Mouse (Mus musculus): ENCODE measurements at regions not wholly inside any gene's neighbourhood (a gene's known extent, or its start where the extent isn't known, plus 50 kb on each side); places are given as distances from the start of the nearest gene placed in this dataset.

- TF ChIP-seq POLR2A (IDR thresholded peaks at IDR 0.05; ENCODE audit: extremely low read depth, insufficient read depth, low read length): no peak
- TF ChIP-seq CTCF (IDR thresholded peaks at IDR 0.05; ENCODE audit: extremely low read depth, insufficient read depth, low read length): no peak
These were observed 406.9 kb upstream of the Cypt12 start for GRCm38 (mm10) chr3:17541346-17541745.

Measured in cortical plate, adult 2 months (tissue).